Comparison of ENCODE assay signal across 8 mouse cellular contexts in the genomic region with DNA sequence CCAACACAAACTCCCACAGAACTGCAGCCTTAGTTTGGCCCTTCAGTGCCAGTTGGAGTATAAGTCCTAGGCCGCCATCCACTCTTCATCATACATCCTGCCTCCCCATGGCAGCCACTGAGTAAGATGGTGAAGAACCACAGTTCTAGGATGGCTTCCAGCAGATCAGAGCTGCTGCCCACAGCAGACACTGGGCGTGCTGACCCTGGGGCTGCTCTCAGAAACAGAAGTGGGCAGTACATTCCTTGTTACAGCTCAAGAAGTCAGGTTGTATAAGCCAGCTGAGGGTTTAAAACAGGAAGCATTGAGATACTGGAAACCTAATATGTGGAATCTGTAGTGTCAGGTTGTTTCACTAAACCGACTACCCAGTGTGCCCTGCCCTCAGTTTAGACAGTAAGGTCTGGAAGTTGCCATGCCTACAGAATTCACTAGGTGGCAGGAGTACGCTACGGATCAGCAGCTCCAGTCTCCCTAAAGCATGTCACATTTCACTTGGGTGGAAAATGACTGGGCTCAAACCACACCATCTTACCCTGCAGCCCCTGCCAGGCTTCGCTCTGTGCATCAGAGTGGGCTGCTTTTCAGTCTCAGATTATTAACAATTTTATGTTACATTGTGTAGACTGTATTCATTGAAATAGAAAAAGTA. TPM values are rescaled to one million over a fixed set of nuclear protein-coding genes. Genes with fewer than 3 reads are reported as not detected.
DNase-seq lines count a peak whose midpoint lies in the region; ATAC-seq and TF ChIP-seq lines count a peak whose summit lies in the region.

No protein-coding gene starts in this region.

- peak; percentile 67; the same call in 1 of the 2 replicates for ATAC-seq in lung, embryonic 15.5 days (ENCODE audit: borderline replicate concordance, extremely low read depth, low FRiP score, low TSS enrichment)

- peak; percentile 90 for DNase-seq in brain, adult 2 months (ENCODE audit: low read depth, low spot score)
- peak; percentile 58 for DNase-seq in forebrain, embryonic 10.5 days (ENCODE audit: extremely low spot score, low spot score)
- DNase-seq in heart, postnatal 36 days = peak; percentile 76 to 79
- DNase-seq in layer of hippocampus, adult 2 months (ENCODE audit: low spot score in 2 of 2) = peak; percentile 60 to 83
- DNase-seq in retina, adult 2 months (ENCODE audit: low read depth, low spot score) = peak; percentile 50
- DNase-seq in thymus, postnatal 36 days = peak; percentile 53 to 61

- H3K4me1 ChIP-seq in E14TG2a.4 (replicated peaks; ENCODE audit: low read depth, low read length) = peaks cover 17% of the 10 kb centered on the region
- no peaks in the 10 kb centered on the region for H3K4me1 ChIP-seq in forebrain, embryonic 10.5 days
- no peaks in the 10 kb centered on the region for H3K4me1 ChIP-seq in lung, embryonic 15.5 days

- 62% methylated on average over 6 of the region's 6 CpGs for WGBS in forebrain, embryonic 10.5 days
- 48% methylated on average over 6 of the region's 6 CpGs for WGBS in lung, embryonic 15.5 days

- peaks cover 75% of the 10 kb centered on the region for H3K36me3 ChIP-seq in E14TG2a.4 (ENCODE audit: insufficient read depth, low read length)
- H3K36me3 ChIP-seq in forebrain, embryonic 10.5 days (replicated peaks) = peaks cover 99% of the 10 kb centered on the region
- peaks cover 71% of the 10 kb centered on the region for H3K36me3 ChIP-seq in lung, embryonic 15.5 days

- H3K4me3 ChIP-seq in E14TG2a.4 (replicated peaks; ENCODE audit: low read length) = no peak overlapping the region
- no peak overlapping the region for H3K4me3 ChIP-seq in forebrain, embryonic 10.5 days
- H3K4me3 ChIP-seq in layer of hippocampus, adult 2 months = no peak overlapping the region
- no peak overlapping the region for H3K4me3 ChIP-seq in lung, embryonic 15.5 days

- no peak overlapping the region for H3K4me2 ChIP-seq in lung, embryonic 15.5 days

- no peak overlapping the region for H3K9ac ChIP-seq in lung, embryonic 15.5 days

- intact Hi-C loops in heart, postnatal 36 days (cut with DNase I) = loop anchor here (1.0 to 10.0 kb wide), 6 partner anchors 48 to 621 kb away; no protein-coding TSS in a partner anchor

- H3K9me3 ChIP-seq in E14TG2a.4 (ENCODE audit: low read length) = no peaks in the 10 kb centered on the region
- H3K9me3 ChIP-seq in forebrain, embryonic 10.5 days = no peaks in the 10 kb centered on the region
- H3K9me3 ChIP-seq in lung, embryonic 15.5 days = no peaks in the 10 kb centered on the region

- H3K27ac ChIP-seq in forebrain, embryonic 10.5 days = no peak overlapping the region
- no peak overlapping the region for H3K27ac ChIP-seq in layer of hippocampus, adult 2 months
- no peak overlapping the region for H3K27ac ChIP-seq in lung, embryonic 15.5 days

- H3K27me3 ChIP-seq in E14TG2a.4 (ENCODE audit: insufficient read depth, low read length) = no peaks in the 10 kb centered on the region
- H3K27me3 ChIP-seq in forebrain, embryonic 10.5 days (ENCODE audit: poor library complexity, severe bottlenecking) = no peaks in the 10 kb centered on the region
- no peaks in the 10 kb centered on the region for H3K27me3 ChIP-seq in lung, embryonic 15.5 days

- TF ChIP-seq CTCF in E14TG2a.4 (conservative IDR thresholded peaks at IDR 0.05; ENCODE audit: low read length) = peak; percentile 63
- TF ChIP-seq CTCF in layer of hippocampus, adult 2 months (conservative IDR thresholded peaks at IDR 0.05) = peak; percentile 96

RNA-seq across cellular contexts. Expression of gene Angel2, which starts 19.3 kb away (rescaled TPM):
- polyA plus RNA-seq in forebrain, embryonic 10.5 days (2016; fragmentation: Nextera tagmentation; extraction: Ambion mirVana) = 50.8 and 52.7 TPM in 2 replicates
- total RNA-seq in heart, postnatal 36 days (2021) = 10 to 100 TPM; 27.9 to 29.9 TPM
- total RNA-seq in layer of hippocampus, adult 2 months (2021) = 10 to 100 TPM; 53.1 to 60.0 TPM
- 40.4 and 42.8 TPM in 2 replicates for polyA plus RNA-seq in lung, embryonic 15.5 days (2015; fragmentation: Nextera tagmentation; extraction: Ambion mirVana)

RNA-seq across cellular contexts. Expression of gene Rps6kc1, which starts 32.7 kb away (rescaled TPM):
- 14.7 and 17.3 TPM in 2 replicates for polyA plus RNA-seq in forebrain, embryonic 10.5 days (2016; fragmentation: Nextera tagmentation; extraction: Ambion mirVana)
- 10 to 100 TPM; 17.4 to 17.9 TPM for total RNA-seq in heart, postnatal 36 days (2021)
- total RNA-seq in layer of hippocampus, adult 2 months (2021) = 10 to 100 TPM; 83.7 to 85.8 TPM
- 14.2 and 15.8 TPM in 2 replicates for polyA plus RNA-seq in lung, embryonic 15.5 days (2015; fragmentation: Nextera tagmentation; extraction: Ambion mirVana)

RNA-seq across cellular contexts. Expression of gene Vash2, which starts 34.9 kb away (rescaled TPM):
- polyA plus RNA-seq in forebrain, embryonic 10.5 days (2016; fragmentation: Nextera tagmentation; extraction: Ambion mirVana) = 39.0 and 39.7 TPM in 2 replicates
- total RNA-seq in heart, postnatal 36 days (2021) = under 1 TPM; 0.35 to 0.56 TPM
- total RNA-seq in layer of hippocampus, adult 2 months (2021) = 1 to 10 TPM; 1.6 to 1.7 TPM
- 23.2 and 24.5 TPM in 2 replicates for polyA plus RNA-seq in lung, embryonic 15.5 days (2015; fragmentation: Nextera tagmentation; extraction: Ambion mirVana)

Comparison
In these comparisons a context has a peak if more than half of its experiments do, and no peak if none do; other contexts are left out.
1. RNA of gene Rps6kc1, which starts 32.7 kb away (total RNA-seq): 83.7 to 85.8 TPM in layer of hippocampus, adult 2 months; 17.4 to 17.9 TPM in heart, postnatal 36 days; every median in the first group is over 4 times any median in the second.
2. Peak in every context shown above with its lines, with median percentiles within 50 percentile points of each other: DNase-seq.